Mouse (Mus musculus) kidney, postnatal 14 days (tissue): Measurements from ENCODE around the gene Gm10073.
"Not testable (repeated sequence)": the region's sequence is repeated elsewhere in the genome, so short reads cannot be mapped to it uniquely, and the experiment has no call there.

Experiments
- DNase-seq: peaks from one replicate; pipeline ENCODE4 v3.0.0; 2022; ENCODE audit warnings: mixed read lengths

Gene Gm10073

DNA sequence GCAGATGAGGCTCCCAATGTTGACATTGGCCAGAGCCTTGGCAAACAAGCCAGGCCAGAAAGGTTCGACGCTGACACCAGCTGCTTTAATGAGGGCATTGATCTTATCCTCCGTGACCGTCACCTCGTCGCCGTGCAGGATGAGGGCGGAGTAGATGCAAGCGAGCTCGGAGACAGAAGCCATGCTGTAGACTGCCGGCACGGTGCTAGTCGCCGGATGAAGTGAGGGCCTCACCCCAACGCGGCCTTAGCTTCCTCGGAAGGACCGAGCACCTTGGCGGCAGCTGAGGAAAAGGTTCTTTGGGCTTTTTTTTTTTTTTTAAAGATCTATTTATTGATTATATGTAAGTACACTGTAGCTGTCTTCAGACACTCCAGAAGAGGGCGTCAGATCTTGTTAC, at the start of gene Gm10073:
Gm10073 (minus strand) TSS at position 294 of the 400 bp plus-strand sequence.
- not testable (repeated sequence) for DNase-seq

DNA sequence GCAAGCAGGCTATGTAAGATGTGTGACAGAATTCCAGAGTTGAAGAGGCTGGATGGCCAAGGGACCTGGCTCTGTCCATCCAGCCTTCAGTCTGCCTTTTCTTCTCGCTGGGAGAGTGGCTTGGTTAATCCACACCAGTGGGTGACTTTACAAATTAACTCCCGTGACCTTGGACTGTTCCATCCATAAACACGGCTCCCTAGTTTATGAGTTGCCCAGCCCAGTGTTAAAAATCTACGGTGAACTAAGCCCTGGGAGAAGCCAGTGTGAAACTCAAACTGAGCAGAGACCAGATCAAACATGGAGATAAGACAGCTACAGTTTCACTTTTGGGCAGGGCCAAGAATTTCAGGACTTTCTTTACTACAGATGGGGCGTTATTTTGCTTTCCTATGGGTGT, 49.8 kb upstream of the Gm10073 start:
- DNase-seq = peak; percentile 75

DNA sequence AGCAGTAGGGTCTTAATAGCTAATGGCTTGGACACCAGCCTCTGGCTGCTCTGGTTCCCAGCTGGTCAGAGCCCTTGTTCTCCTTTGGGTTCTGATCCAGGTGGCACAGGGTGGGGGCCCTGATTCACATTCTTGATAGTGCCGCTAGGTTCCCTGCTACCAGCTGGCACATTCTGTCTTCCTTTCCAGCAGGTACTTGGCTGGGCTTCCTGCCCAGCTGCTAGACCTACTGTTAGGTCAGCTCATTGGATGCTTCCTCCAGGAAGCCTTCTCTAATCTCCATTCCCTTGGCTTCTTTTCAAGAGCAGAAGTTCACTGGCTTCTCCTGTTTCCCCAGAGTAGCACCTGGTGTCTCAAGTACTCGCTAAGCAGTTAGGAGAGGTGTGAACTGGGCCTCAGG, 47.2 kb upstream of the Gm10073 start:
- peak; percentile 55 for DNase-seq

DNA sequence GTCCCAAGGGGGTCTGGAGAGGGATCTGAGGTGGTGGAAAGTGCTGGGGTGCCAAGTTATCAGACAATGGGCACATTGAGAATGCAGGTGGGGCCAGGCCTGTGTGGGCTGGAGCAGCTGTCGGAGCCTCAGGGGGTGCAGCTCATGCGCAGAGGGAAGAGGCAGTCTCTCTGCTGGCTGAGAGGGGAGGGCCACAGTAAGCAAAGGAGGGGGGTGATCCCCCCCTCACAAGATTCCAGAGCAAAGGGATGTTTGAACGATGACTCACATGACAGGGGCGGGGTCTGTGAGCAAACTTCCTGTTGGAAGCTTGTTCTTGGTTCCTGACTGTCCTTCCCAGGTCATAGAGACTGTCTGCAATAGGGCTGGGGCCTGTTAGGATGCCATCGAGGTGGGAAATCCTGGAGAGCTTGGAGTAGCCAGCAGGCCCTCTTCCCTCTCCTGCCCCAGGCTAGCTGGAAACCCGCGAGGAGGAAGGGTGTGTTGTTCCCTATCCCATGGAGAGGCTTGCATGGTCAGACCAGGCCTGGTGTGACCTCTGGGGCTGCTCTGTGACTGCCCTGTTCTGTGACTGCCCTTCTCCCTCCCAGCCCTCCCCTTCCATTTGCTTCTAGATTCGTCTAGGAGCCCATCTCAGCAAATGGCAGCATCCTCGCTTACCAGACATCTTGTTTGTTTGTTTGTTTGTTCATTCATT, 46.4 kb upstream of the Gm10073 start:
- peak; percentile 84 for DNase-seq

DNA sequence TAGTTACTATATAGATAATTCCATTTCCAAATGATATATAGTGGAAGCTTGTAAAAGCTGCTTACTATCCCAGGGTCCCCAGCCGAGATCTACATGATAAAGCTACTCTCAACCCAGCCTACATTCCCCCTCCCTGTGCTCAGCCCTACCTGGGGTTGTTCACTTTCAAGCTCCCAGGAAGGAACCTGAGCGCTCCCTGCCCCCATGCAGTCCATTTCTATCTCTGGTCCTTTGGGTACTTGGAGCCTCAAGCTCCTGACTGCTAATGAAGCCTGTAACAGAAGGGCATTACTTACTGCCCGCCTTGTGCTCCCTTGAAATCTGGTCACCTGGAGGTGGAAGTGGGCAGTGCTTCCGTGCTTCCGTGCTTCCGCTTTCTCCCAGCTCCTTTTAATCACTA, 45.1 kb upstream of the Gm10073 start:
- DNase-seq = no peak

DNA sequence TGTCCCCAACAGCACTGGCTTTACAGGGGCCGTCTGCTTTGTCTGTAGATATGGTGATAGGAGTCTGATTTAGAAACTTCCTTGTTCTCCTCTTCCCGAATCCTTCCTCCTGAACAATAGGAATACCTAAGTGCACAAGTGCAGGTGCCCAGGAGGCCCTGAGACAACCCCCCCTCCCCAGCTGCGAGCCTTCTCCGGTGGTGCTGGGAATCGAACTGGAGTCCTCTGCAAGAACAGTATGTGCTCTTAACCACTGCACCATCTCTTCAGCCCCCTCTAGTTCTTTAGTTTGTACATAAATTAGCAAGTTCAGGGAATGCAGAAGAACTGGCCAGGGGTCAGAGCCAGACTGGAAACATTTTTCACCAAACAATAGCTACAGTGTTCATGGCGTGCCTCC, 44.6 kb upstream of the Gm10073 start:
- DNase-seq = no peak

DNA sequence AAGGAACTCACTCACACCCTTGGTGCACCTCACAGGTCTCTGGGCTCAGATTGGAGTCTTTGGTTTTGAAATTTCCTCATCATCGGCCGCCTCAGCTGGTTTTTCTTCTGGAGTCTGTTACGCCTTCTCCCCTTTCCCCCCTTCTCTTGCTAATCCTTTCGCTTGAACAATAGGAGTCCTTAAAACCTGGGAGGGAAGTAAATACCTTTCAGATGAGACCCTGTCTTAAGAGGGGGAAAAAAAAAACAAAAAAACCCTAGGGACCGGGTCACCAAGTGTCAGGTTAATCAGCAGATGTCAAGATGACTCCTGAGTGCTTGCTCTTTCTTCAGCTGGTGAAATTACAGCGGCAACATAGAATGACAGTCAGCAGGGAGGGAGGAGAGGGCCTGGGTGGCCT, 43.9 kb upstream of the Gm10073 start:
- no peak for DNase-seq

DNA sequence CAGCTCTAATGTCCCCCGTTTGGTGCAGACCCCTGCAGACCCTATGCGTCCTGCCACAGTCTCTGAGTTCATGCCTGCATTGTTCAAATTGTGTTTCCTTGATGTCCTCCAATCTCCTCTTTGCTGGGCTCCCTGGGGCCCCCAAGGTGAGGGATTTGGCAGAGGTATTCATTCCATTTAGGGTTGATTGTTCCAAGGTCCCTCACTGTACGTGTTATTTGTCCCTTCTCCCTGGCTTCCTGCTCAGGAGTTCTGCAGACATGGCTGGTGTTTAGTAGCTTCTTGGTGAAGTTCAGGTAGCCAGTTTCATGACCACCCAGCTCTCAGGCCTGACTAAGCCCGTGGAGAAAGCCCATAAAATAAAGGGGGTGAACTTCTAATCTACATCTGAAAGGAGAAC, 43.4 kb upstream of the Gm10073 start:
- no peak for DNase-seq

DNA sequence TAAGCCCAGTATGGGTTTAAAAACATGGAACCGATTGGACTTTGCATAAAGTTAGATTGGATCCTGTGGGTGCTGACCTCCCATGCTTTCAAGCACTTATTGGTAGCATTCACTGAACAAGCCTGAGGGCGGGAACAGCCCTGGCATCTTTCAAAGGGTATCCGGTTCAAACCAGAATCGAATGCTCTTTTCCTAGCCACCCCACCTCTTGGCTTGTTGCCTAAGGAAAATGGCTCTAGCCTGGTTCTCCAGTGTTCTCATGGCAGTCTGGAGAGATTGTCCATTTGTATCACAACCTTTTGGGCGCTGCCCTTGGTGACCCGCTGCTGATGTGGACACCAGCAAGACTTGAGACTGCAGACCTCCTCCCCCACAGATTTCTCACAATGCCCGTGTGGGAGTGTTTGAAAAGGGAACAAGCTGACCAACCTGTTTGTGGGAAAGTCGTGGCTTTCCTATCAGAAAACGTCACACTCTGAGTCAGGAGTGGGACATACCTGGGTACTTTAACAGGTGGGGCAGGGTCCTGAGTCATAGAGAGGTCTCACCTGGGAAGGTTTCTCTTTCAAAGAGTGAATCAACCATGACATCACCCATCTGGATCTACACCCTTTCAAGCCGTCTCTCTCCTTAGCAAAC, 42.5 kb upstream of the Gm10073 start:
- peak; percentile 69 for DNase-seq

DNA sequence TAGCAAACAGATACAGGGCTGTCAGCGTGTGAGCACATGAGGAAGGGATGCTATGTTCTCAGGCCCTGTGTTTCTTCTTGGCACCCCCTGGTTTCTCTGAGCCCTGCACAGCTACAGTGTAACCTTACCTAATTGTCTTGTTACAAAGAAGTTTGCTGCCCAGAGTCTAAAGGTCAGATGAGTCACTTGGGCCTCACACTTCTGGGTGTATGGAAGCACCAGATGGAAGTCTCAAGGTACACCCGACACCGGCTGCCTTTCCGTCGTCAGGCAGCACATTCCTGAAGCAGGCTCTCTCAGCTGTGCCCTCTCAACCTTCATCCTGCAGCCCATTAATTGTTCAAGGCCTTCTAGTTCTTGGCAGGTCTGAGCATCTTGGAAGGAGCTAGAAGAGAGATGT, 41.4 kb upstream of the Gm10073 start:
- peak; percentile 70 for DNase-seq

DNA sequence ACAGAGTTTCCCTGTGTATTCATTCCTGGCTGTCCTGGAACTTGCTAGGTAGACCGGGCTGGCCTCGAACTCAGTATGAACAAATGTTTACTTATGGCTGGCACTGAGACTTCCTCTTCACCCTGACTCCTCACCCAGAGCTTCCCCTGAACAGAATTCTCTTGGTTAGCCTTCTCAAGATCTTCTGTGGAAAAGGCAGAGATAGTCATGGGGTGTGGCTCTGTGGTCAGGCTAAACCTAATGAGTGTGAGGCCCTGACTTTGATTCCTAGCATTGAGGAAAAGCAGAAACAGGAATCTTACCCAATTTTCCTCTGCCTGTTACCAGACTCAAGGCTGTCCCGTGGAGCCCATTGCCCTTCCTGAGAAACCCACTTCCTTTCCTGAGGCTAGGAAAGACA, 38.8 kb upstream of the Gm10073 start:
- DNase-seq = no peak

DNA sequence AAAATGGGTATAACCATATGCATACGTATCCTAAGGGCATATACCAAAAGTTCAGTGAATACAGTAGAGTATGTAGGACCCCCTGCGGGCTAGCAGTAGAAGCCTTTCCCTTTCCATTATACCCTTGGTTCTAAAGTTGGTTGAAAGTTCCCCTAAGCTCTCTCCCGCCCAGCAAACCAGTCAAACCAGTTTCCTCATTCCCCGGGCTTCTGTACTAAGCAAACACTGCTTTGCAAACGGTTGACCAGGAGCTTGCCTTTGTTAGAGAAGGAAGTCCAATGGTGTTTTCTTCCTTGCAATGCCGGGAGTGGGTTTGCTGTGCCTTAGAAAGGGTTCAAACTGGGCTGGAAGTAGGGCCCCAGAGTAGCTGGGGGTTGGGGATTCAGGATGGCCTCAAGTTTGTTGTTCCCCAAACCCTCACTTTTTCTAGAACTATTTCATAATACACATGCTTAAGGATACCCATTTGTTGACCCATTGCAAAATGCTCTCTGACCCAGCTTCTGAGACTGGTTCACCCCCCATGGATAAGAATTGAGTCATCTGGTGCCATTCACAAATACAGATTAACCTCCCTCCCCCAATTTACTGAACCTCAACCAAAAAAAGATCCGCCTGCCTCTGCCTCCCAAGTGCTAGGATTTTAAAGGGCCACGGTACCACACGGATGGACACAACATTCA, 37.8 kb upstream of the Gm10073 start:
- peak; percentile 54 for DNase-seq

DNA sequence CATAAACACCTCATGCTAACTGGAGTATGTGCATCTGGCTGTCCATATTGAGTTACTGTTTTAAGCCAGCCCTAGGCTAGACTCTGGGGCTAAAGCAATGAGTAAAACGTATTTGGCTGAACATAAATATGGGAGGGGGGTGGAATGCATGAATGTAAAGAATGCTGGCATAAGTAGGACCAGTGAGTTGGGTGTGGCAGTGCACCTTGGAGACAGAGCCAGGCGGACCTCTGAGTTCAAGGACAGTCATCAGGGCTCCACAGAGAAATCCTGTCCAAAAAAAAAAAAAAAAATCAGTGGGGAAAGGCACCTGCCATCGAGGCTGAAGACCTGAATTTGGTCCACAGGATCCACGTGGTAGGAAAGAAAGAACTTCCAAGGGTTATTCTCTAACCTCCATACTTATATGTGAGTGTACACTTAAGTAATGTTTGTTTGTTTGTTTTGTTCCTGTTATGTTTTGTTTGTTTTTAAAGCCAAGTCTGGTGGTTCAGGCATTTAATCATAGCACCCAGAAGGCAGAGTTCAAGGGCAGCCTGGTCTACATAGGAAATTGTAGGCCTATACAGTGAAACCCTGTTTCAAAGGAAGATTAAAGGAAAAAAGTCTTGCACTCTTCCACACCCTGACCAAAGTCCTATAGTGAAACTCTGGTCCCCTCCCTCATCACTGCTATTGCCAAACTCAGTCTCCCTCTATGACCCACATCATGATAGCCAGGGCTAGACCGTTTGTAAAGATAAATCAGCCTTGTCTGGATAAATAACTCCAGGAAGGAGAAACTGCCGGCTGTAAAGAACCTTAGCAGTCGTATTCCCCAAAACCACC, 36.0 kb upstream of the Gm10073 start:
- DNase-seq = no peak

DNA sequence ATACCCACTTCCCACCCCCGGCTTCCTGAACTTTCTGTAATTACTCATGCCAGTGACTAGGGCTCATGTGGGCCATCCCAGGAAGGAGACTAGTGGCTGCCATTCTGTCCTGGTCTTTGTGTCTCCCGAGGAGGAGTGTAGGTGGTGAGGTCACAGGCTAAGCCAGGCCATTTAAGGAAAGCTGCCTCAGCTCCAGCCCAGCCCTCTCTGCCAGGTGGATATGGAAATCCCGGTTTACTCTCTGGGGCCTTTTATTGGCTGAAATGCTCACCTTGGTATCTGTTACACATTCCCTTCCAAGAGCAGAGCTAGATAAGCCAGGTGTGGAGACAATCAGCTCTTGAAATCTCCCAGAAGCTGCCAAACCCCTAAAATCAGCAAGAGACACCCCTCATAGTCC, 35.2 kb upstream of the Gm10073 start:
- DNase-seq = no peak

DNA sequence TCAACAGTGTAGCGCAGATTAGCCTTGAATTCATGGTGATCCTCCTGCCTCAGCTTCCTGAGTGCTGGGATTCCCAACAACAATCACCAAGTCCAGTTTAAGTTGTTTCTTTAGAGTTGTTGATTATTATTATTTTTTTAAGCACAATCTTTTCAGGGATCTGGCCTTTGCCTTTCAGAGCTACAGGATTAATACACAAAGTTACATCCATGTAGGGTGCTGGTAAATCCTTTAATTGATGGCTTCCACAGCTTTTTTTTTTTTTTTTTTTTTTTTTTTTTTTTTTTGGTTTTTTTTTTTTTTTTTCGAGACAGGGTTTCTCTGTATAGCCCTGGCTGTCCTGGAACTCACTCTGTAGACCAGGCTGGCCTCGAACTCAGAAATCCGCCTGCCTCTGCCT, 34.5 kb upstream of the Gm10073 start:
- DNase-seq = not testable (repeated sequence)

DNA sequence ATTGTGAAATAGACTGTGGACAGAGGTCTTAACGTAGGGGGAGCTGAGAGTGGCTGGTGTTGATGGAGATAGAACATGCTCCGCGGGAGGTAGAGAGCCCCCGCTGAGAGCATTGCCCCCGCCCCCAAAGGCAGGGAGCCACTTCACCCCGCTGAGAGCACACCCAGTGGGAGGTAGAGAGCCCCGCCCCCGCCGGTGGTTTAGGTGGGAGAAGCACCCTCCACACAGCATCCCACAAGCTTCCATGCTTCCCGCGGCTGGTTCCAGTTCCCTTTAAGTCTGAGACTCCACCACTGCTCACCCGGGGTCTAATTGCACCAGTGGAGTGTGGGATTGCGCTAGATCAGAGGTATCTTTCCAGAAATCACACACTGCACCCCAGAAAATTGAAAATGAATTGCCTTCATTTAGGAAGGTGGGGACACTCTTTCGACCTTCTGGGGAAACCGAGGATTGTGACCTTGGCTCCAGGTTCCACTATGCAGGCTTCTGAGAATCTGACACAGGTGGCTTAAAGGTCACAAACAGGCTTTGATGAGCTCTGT, 33.4 kb upstream of the Gm10073 start:
- DNase-seq = no peak

DNA sequence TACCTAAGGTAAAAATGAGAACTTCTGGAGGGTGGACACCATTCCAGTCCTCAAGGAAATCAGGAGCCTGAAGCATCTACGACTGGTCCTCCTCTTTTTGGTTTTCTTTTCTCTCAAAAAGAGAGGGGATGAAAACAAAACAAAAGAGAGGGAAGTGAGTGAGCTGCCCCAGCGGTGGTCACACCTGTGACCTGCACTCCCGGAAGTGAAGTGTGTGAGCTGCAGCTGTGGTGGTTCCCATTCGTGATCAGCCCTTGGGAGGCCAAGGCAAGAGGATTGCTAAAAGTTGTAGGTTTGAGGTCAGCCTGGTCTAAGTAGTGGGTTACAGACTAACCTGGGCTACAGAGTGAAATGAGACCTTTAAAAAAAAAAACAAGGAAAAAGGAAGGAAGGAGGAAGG, 32.9 kb upstream of the Gm10073 start:
- no peak for DNase-seq

DNA sequence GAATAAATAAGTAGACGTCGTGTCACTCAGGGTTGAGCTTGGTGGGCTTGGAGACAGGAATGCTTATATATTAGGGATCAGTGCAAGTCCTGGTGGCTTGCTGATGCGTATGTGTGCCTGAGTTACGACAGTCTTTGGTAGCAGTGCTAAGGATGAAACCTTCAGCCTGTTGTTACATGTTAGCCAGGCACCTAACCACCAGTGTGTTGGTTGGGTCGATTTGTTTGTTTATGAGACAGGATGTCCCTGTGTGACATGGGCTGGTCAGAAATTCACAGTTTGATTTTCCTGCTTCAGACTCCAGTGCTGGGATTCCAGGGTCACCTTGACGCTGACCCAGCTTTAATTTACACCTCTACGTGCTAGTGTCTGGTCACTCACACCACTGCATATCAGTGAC, 32.4 kb upstream of the Gm10073 start:
- no peak for DNase-seq

DNA sequence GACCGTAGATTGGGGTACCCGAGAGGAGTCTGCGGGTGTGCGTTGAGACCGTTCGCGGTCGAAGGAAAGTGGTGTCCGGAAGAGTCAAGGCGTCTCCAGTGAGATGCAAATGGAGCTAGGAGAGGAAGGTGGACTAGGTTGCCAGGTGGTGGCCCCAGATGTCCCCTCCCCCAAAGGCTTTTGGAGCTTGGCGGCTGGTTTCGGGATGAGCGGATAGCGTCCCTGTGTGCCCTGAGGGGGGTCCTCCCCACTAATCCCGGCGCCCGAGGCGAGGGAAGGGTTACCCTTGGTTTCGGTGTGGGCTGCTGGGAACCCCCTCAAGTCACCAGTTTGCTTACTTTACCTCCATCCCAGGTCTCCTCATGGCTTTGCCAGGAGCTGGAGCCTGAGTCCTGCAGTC, 30.7 kb upstream of the Gm10073 start:
- peak; percentile 24 for DNase-seq

DNA sequence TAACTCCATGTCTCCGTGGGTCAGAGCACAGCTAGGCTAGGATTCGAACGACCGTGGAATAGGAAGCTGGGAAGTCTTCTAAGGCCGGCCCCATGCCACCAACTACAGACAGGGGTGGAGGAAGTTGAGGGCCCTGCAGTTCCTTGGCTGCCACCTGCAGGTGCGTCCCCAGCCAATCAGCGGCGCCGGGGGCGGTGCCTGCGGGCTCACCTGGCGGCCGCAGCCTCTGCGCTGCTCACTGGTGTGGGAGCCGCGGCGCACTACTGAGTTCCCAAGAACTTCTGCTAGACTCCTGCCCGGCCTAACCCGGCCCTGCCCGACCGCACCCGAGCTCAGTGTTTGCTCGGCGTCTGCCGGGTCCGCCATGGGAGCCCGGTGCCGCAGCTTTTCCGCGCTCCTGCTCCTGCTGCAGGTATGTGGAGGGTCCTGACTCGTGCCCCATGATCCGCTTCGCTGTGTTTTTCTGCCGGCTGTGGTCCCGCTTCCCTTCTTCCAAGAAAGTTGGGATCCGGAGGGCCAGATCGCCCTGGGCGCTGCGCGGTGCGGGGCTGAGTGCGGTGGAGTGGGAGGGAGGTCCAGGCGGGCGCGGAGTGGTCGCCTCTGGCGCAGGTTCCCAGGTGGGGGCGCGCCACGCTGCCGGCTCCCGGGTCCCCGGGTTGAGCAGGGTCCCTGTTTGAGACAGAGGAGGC, 30.0 kb upstream of the Gm10073 start, which contains the start of gene Cdh1:
Cdh1 (plus strand) TSS at position 221 of the 689 bp plus-strand sequence.
- peak; percentile 94 for DNase-seq

DNA sequence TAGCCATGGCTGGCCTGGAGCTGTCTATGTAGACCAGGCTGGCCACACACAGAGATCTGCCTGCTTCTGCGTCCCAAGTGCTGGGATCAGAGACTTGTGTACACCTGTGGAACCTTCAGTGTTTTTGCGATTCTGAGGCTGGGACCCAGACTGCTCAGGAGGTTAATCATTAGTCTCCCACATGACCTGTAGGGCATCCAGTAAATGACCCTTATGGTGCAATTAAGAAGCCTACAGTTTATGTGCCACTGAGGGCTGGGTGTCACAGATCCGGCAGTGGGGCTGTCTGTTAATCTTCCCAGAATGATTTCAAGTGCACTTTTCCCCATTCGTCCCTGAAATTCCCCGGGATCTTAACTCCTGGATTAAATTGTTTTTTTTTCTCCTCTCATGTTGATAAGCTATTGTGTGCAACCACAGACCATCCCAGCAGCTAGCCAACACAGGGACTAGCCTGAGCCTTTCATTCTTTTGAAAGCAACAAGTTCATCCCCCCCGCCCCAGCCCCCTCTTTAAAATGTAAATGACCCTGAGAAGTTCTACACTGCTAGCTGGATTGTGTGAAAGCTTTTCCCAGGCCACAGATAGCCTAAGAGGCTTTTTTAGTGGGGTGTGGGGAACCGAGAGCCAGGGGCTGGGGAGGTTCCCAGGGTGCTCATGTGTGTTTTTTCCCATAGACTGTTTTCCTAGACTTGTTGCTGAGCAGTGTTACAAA, 26.2 kb upstream of the Gm10073 start:
- no peak for DNase-seq

DNA sequence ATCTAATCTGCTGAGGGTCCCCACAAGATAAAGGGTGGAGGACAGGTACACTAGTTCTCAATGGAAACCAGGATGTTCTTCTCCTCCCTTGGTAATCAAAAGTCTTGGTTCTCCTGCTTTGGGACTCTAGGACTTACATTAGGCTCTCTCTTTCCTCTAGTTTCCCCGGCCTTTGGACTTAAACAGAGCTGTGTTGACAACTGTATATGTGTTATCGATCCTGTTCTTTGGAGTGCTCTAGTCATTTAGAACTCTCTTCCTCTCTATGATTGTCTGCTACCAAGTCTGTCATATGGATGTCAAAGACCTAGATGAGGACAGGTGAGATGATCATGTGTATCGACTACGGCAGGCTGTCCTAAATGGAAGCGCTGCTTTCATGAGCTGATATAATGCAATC, 23.8 kb upstream of the Gm10073 start:
- DNase-seq = no peak
